Mouse (Mus musculus) macrophage (primary cell): ENCODE measurements around the gene Olfr893. TPM values are rescaled to one million over a fixed set of nuclear protein-coding genes. Genes with fewer than 3 reads are reported as not detected.
"Not testable (repeated sequence)": the region's sequence is repeated elsewhere in the genome, so short reads cannot be mapped to it uniquely, and the experiment has no call there.

ENCODE experiments used
- H3K27ac ChIP-seq: fragments of 350-480 bp; formaldehyde crosslinking; 2 replicates; pipeline ENCODE4 v1.9.0; 2021
- H3K36me3 ChIP-seq: fragments of 350-480 bp; formaldehyde crosslinking; 2 replicates; pipeline ENCODE4 v1.9.0; 2021; ENCODE audit errors: inconsistent target
- H3K4me3 ChIP-seq: fragments of 350-480 bp; formaldehyde crosslinking; 2 replicates; pipeline ENCODE4 v1.9.0; 2021; ENCODE audit errors: inconsistent target
- H3K79me2 ChIP-seq: fragments of 350-480 bp; formaldehyde crosslinking; 2 replicates; pipeline ENCODE4 v1.9.0; 2021; ENCODE audit errors: inconsistent target
- WGBS: methylation state at CpG from one replicate; pipeline ENCODE4 v1.1.7; 2026; ENCODE audit warnings: inconsistent platforms; ENCODE audit not compliant: missing documents; 5-methylcytosine and 5-hydroxymethylcytosine counted together
- polyA plus RNA-seq: library from polyadenylated mRNA; stranded (reverse); fragments of 250-400 nt; gene quantifications from 3 replicates; pipeline ENCODE4 v1.2.4, GENCODE M21; 2018; ENCODE audit warnings: inconsistent platforms
- total RNA-seq, 78 experiments: library from RNA; depleted of rRNA; stranded (reverse); fragments of 250-400 nt; gene quantifications; 1 replicate in 9 of 78; 2 replicates in 24 of 78; 3 replicates in 43 of 78; 4 replicates in 2 of 78; pipeline ENCODE4 v1.2.4; 2018; ENCODE audit warnings: inconsistent platforms in 56 of 78

Gene Olfr893
- total RNA-seq (2018; cell fraction: chromatin; rRNA removed): not detected
- not detected for total RNA-seq (2018; cell fraction: cytosol; rRNA removed)
- total RNA-seq (2018; cell fraction: nucleus; rRNA removed): not detected
- not detected in 3 replicates for polyA plus RNA-seq

DNA sequence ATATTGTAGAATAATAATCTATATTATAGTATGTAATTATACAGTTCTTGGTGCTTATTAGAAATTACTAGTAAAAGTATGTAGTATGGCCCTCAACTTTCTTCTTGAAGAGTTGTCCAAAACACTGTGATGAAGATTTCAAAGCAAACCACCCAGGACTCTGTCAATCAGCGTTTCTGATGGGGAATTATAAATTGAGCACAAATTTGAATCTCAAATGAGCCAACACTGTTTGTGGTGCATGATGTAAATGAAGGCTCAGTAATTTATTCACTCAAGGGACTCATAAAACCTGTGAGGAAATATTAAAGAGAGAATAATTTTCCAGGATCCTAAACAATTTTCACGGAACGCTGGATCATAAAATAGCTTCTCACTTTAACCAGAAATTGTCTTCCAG lies at the start of gene Olfr893:
Gene Olfr893, plus strand, starts transcription at position 301 of the 400 bp plus-strand sequence.
- H3K4me3 ChIP-seq: no peak within 1 kb of the TSS
- no peaks in the 10 kb centered on the region for H3K79me2 ChIP-seq
- WGBS: 91% methylated on average over 3 of the region's 3 CpGs
- H3K27ac ChIP-seq: no peak within 1 kb of the TSS
- no peaks in the 10 kb centered on the region for H3K36me3 ChIP-seq

DNA sequence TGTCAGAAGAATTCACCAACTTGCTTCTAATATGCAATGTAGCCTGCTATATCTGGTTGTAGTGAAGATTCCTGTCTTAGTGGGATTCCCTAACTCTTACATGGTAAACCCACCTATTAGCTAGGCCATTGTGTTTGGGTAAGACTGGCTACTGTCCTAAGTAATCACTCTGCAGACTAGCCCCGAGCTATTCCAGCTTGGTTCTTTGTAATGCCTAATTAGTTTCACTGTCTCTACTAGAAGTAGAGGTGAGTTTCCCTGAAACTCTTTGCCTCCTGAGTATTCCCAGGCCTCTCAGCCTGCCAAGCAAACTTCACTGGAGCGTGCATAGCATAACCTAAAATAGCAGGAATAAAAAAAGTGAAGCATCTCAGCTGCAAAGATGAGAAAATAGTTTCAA lies 39.8 kb upstream of the Olfr893 start:
- WGBS: 49% methylated on average over 2 of the region's 2 CpGs
- H3K79me2 ChIP-seq, H3K4me3 ChIP-seq, H3K27ac ChIP-seq, H3K36me3 ChIP-seq: not testable (repeated sequence)

DNA sequence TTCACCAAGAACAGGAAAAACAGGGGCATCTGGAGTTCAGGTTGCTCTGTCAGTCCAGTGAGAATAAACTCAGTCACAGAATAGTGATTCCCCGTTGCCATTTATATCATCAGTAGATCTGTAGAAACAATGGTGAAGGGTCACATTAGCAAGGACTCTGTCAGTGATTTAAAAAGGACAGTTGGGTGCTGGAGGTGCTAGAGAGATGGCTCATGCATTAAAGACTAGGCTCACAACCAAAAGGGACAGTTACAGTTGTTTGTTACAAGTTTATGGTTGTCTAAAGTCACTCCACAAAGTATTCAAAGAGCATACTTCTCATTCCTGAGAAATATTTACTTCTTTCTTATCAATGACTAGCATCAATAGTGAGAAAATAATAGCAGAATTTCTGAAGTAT lies 27.4 kb upstream of the Olfr893 start, which contains the start of gene Olfr891:
Gene Olfr891, minus strand, starts transcription at position 101 of the 400 bp plus-strand sequence.
- H3K4me3 ChIP-seq: no peak within 1 kb of the TSS
- 60% methylated on average over 1 of the region's 1 CpGs for WGBS
- no peaks in the 10 kb centered on the region for H3K79me2 ChIP-seq
- H3K36me3 ChIP-seq: no peaks in the 10 kb centered on the region
- H3K27ac ChIP-seq: no peak within 1 kb of the TSS

DNA sequence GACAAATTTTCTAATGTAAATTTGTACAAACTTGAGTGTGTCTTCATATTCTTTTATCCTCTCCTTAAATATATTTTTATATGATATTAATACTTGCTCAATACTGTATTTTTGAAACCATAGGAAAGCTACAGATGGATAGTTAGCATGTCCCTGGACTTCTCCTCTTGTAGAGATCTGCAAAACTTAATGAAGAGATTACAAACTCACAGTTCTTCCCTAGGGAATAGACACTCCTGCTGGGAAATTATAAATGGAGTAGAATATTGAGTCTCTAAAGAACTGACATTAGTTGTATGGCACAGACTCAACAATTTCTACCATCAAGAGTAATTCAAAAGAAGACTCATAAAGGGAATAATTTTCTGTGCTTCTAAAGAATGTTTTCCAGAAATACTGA lies 9.6 kb downstream of the Olfr893 start, which contains the start of gene Olfr894:
Gene Olfr894, plus strand, starts transcription at position 301 of the 400 bp plus-strand sequence.
- no peak within 1 kb of the TSS for H3K27ac ChIP-seq
- no peaks in the 10 kb centered on the region for H3K36me3 ChIP-seq
- no peaks in the 10 kb centered on the region for H3K79me2 ChIP-seq
- no peak within 1 kb of the TSS for H3K4me3 ChIP-seq

DNA sequence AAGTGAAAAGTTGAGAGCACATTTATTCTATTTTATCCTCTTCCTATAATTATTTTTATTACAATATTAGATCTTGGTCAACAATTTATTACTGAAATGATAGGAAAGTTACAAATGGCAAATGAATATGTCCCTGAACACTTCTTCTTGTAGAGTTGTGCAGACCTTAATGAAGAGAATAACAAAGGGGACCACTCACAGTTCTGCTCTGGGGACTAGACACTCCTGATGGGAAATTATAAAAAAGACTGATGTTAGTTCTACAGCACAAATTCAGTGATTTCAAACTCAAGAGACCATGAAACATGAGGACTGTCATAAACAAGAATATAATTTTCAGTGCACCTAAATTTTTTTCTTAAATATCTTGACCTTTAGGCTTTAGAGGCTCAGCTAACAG lies 44.3 kb downstream of the Olfr893 start, which contains the start of gene Olfr143:
Gene Olfr143, plus strand, starts transcription at position 301 of the 400 bp plus-strand sequence.
- Histone ChIP-seq H3K4me3 (no peak within 1 kb of the TSS), H3K79me2 (no peaks in the 10 kb centered on the region), H3K36me3 (no peaks in the 10 kb centered on the region), H3K27ac (no peak within 1 kb of the TSS)

Other genes with a start within 250 kb of the Olfr893 start
- not detected in 3 replicates for gene Olfr881, start 216.5 kb upstream of the Olfr893 start, polyA plus RNA-seq
- gene Olfr883, start 182.6 kb upstream of the Olfr893 start, polyA plus RNA-seq: not detected in 3 replicates
- gene Olfr884, start 161.8 kb upstream of the Olfr893 start, polyA plus RNA-seq: not detected in 3 replicates
- gene Olfr885, start 147.0 kb upstream of the Olfr893 start, polyA plus RNA-seq: not detected in 3 replicates
- not detected in 3 replicates for gene Olfr887, start 124.3 kb upstream of the Olfr893 start, polyA plus RNA-seq
- gene Olfr888, start 100.2 kb upstream of the Olfr893 start, polyA plus RNA-seq: not detected in 3 replicates
- gene Olfr889, start 93.2 kb upstream of the Olfr893 start, polyA plus RNA-seq: not detected in 3 replicates
- not detected in 3 replicates for gene Olfr890, start 65.8 kb upstream of the Olfr893 start, polyA plus RNA-seq
- not detected in 3 replicates for gene Olfr891, start 27.5 kb upstream of the Olfr893 start, polyA plus RNA-seq
- gene Olfr894, start 9.7 kb downstream of the Olfr893 start, polyA plus RNA-seq: not detected in 3 replicates
- not detected in 3 replicates for gene Olfr143, start 44.4 kb downstream of the Olfr893 start, polyA plus RNA-seq
- not detected in 3 replicates for gene Olfr895, start 59.5 kb downstream of the Olfr893 start, polyA plus RNA-seq
- not detected in 3 replicates for gene Olfr896-ps1, start 82.7 kb downstream of the Olfr893 start, polyA plus RNA-seq
- not detected in 3 replicates for gene Olfr25, start 120.7 kb downstream of the Olfr893 start, polyA plus RNA-seq
- gene Olfr898, start 140.0 kb downstream of the Olfr893 start, polyA plus RNA-seq: not detected in 3 replicates
- not detected in 3 replicates for gene Olfr250, start 158.5 kb downstream of the Olfr893 start, polyA plus RNA-seq
- gene Olfr251, start 168.7 kb downstream of the Olfr893 start, polyA plus RNA-seq: not detected in 3 replicates
- gene Olfr147, start 193.3 kb downstream of the Olfr893 start, polyA plus RNA-seq: not detected in 3 replicates
- not detected in 3 replicates for gene Olfr901, start 221.1 kb downstream of the Olfr893 start, polyA plus RNA-seq
- not detected in 3 replicates for gene Olfr902, start 239.3 kb downstream of the Olfr893 start, polyA plus RNA-seq